Mouse (Mus musculus) inflammation-experienced regulatory T-cells, adult 6 months (primary cell): ENCODE data around the gene Snx14. TPM values are rescaled to one million over a fixed set of nuclear protein-coding genes. Genes with fewer than 3 reads are reported as not detected.

ENCODE experiments used
- ATAC-seq: one replicate; pipeline ENCODE4 v1.8.0; 2017
- polyA plus RNA-seq, 3 experiments: library from polyadenylated mRNA; unstranded; fragments of 100-300 nt; shearing (Covaris generic); gene quantifications; one replicate each; pipeline ENCODE4 v1.2.1; 2017

Snx14 gene
- polyA plus RNA-seq, 3 experiments from 2014 or later = 39.9 to 44.0 (median 43.0) TPM

DNA sequence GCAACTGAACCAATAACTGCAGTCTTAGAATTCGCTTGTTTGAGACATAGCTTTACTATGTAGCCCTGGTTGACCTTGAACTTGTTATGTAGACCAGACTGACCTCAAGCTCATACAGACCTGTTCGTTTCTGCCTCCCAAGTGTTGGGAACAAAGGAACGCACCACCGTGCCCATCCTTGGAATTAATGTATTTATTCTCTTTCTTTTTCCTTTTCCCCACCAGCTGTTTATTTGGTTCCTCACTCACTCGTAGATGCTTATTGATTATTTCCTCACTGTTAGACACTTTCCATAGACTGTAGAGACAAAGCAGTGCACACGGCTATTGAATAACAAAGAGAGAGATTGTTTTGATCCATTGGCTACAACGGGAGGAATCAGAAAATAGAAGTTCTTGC, 96.5 kb downstream of the Snx14 start:
- no peak for ATAC-seq

DNA sequence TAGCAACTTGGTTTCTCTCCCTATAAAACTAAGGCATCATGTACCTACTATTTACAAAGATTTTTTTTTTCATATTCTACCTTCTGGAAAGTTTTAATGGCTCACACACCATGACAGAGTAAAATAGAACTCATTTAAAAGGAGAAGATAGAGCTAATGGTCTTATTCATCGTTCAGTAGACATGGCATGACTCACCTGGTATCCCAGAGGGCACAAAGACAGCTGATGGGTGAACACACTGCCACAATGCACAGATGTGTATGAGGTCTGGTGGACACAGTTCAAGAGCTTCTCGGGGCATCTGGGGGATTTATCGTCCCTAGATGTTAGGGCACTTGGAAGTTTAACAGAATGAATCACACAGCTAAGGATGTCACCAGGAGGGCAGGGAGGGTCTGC, 97.9 kb downstream of the Snx14 start:
- ATAC-seq = no peak

DNA sequence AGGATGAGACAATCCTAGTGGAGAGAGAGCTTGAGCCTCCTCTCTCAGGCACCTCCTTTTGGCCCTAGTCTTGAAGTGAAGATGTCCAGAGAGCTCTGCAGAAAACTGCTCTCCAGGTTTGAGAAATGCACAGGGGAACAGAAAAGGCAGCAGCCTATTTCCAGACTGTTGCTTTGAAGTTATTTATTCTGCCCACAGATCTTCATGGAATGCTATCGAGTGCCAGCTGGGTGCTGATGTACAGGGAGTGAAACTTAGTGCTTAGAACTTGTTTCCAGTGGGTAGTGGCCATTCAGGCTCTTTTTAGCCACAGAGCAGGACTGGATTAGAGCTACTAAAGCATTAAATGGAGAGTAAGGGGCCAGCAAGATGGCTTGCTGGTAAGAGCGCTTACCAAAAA, 102.9 kb downstream of the Snx14 start:
- ATAC-seq = no peak

DNA sequence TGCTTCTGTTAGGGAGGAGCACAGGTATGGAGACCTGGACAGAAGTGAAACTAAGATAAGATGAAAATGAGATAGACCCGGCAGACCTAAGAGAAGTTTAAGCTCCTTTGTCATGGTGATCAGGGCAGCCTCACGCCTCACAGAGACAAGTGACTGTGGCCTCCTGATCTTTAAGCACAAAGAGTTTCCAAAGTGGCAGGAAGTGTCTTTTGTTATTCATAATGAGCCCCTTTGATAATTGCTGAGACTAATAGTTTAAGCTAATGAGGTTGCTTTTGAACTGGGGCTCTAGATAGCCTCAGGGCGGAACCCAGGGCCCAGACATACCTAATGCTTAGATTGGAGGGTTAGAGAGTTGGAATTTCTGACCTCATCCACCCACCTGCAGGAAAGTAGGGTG, 106.3 kb downstream of the Snx14 start:
- peak; percentile 54 for ATAC-seq

DNA sequence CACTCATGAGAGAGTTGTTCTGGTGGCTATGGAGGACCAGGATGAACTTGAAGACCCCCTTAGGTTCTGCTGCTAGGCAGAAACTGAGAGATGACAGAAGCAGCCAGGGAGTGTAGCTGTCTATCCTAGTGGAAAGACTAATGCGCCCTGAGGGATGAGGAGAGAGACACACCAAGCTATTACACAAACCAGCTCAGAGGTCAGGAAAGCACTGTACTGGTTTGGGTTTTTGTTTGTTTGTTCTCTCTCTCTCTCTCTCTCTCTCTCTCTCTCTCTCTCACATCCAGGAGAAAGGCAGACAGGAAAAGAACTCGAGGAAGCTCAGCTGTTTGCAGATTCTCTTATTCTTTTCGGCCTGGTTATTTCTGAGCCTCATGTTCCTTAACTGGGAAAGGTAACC, 108.4 kb downstream of the Snx14 start:
- ATAC-seq = no peak

DNA sequence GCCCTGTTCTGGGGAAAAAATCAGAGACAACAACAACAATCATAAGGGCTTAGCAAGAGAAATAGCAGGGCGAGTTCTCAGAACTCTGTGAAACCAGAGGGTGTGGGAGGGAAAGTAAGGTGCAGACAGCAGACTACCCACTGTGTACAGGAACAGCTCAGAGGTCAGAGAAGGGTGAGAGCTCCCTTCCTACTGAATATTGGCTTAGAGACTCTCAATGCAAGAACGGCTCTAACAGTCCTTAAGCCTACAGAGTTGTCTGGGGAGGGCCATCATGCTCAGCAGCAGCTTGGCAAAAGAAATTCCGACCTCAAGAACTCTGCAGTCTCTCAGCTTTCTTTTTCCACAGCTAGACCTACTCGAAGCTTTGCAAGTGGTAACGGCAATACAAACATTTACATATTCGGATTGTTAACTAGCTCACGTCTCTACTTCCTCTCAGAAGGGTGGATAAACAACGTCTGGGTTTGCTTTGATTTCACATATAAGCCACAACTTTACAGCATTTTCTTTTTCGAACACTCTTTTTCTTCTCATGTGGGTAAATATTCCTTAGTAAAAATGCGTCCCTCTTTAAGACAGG, 109.5 kb downstream of the Snx14 start:
- peak; percentile 54 for ATAC-seq

DNA sequence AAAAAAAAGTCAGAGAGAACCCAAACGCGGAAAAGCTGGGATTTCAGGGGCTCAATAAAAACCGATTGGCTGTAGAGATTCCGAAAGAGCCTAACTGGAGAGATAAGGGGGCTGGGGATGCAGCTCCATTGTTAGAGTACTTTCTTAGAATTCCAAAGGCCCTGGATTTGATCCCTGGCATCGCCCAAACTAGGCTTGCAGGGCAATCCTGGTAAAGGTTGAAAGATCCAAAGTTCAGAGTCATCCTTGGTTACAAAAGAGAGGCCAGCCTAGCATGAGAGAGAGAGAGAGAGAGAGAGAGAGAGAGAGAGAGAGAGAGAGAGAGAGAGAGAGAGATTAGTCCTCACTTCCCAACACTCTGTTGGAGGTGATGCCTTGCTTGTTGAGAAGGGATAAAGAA, 110.1 kb downstream of the Snx14 start:
- no peak for ATAC-seq

DNA sequence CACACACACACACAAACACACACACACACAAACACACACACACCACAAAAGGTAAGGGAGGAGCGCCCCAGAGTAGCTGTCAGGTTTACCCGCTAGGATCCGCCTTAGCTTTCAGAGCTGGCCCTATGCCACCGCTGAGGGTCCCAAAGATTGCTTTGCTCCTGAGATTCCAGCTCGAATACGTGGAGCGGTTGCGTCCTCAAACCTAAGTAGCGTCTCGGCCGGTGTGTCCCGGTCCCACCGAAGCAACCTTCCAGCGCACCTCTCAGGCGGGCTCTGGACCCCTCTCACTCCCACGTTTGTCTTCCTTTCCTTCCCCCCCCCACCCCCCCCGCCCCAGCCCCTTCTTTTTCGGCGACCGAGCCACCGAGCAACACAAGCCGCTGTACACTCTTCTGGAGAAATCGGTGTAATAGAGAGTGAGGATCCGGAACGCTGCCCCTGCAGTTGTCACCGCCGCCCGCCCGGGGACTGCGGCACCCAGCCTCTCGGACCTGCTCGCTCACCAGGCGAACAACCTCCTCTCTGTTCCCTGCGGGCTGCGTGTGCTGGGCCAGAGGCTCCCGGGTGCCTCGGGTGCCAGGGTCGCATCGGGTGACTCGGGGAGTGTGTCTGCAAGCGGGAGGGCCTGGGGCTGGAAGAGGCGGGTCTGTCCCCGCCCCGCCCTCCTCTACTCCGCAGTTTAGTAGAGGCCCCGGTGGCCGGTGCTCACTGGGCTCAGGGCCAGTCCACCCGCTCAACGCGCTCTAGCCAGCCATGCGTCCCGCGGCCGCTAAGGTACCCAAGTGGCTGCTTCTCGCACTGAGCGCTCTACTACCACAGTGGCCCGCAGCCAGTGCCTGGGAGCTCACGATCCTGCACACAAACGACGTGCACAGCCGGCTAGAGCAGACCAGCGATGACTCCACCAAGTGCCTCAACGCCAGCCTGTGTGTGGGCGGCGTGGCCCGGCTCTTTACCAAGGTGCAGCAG, 111.5 kb downstream of the Snx14 start, which contains the start of gene Nt5e:
Gene Nt5e, plus strand, starts transcription at position 268 of the 972 bp plus-strand sequence.
- peak; percentile 48 for ATAC-seq

Other genes with a start within 250 kb of the Snx14 start
- gene Nt5e, start 111.8 kb downstream of the Snx14 start, polyA plus RNA-seq = 100 to 1,000 TPM in 2 of 3 experiments, 10 to 100 TPM in 1; 87.8 to 325 (median 303) TPM
- under 1 TPM in 2 of 3 experiments, not detected in 1; 0.89 to 0.94 TPM for gene Gm20537, start 17.7 kb upstream of the Snx14 start, polyA plus RNA-seq
- 100 to 1,000 TPM; 101 to 143 (median 101) TPM for gene Syncrip, start 43.6 kb upstream of the Snx14 start, polyA plus RNA-seq
- gene Zfp949, start 109.1 kb upstream of the Snx14 start, polyA plus RNA-seq = 10 to 100 TPM in 2 of 3 experiments, 1 to 10 TPM in 1; 9.8 to 16.3 (median 16.3) TPM
- not detected for gene Trim43a, start 141.9 kb upstream of the Snx14 start, polyA plus RNA-seq